8 mouse cellular contexts compared by ENCODE assay signal in the genomic region with DNA sequence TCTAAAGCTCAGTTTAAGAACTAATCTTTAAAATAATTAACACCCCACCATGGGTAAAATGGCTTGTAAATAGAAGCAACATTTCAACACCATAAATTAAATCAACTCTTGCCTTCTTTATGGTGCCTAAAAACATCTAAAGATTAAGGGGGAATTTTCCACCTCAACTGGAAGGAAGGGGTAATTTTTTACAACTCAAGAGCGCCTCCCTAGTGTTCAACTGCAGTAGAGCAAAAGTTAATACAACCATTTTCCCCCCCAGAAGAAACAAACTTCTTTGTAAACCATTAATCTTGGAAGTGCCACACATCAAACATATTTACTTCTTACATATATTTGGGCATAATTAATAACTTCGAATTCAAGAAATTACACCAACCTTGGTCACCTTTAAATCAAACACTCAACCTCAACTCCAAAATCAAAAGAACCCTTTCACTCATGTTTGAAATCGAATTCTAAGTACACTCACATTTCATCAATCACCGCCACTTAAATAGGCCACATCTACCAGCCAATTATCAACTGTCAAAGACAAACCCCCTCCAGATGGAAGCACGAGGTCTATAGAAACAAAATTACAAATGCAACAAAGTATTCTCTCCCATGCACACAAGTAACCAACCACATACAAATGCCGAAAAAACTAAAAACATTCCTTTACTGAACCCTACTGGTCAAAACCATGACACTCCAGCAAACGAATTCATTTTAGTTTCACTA. TPM values are rescaled to one million over a fixed set of nuclear protein-coding genes. Genes with fewer than 3 reads are reported as not detected.
DNase-seq lines count a peak whose midpoint lies in the region; ATAC-seq and TF ChIP-seq lines count a peak whose summit lies in the region.

No protein-coding gene starts in this region.

- no peak overlapping the region for H3K27ac ChIP-seq in liver, adult 2 months (replicated peaks; ENCODE audit: insufficient read depth, low read depth, low read length)
- H3K27ac ChIP-seq in limb, embryonic 12.5 days: peak overlapping the region; percentile 99; the same call in 1 of the 2 replicates
- no peak overlapping the region for H3K27ac ChIP-seq in neural tube, embryonic 14.5 days (ENCODE audit: low read depth, low read length)

- no peak for TF ChIP-seq POLR2A in liver, adult 2 months (IDR thresholded peaks at IDR 0.05; ENCODE audit: extremely low read depth, insufficient read depth, low read length)

- DNase-seq in CD4-positive, CD25-positive, alpha-beta regulatory T cell, adult 2 months (ENCODE audit: low read depth, low spot score): peak; percentile 49
- no peak for DNase-seq in liver, adult 2 months (ENCODE audit: extremely low read depth, low read depth, low spot score)
- DNase-seq in liver: no peak
- DNase-seq in cerebellum, postnatal 25 days: no peak
- DNase-seq in urinary bladder, postnatal 36 days (ENCODE audit: low spot score in 2 of 2): no peak

- no peaks in the 10 kb centered on the region for H3K9me3 ChIP-seq in limb, embryonic 12.5 days
- no peaks in the 10 kb centered on the region for H3K9me3 ChIP-seq in neural tube, embryonic 14.5 days (ENCODE audit: control insufficient read depth, low read length)

- H3K4me2 ChIP-seq in limb, embryonic 12.5 days: peak overlapping the region; percentile 50; the same call in 1 of the 2 replicates
- H3K4me2 ChIP-seq in neural tube, embryonic 14.5 days (ENCODE audit: low read depth, low read length): peak overlapping the region; percentile 81

- peaks cover 8% of the 10 kb centered on the region; the same call in 1 of the 2 replicates for H3K79me2 ChIP-seq in liver, adult 2 months (ENCODE audit: control insufficient read depth, insufficient read depth, low read length)

- peak overlapping the region; percentile 28; the same call in 1 of the 2 replicates for H3K4me3 ChIP-seq in liver, adult 2 months (ENCODE audit: insufficient read depth, low read depth, low read length)
- H3K4me3 ChIP-seq in limb, embryonic 12.5 days (replicated peaks): peak overlapping the region; percentile 69
- H3K4me3 ChIP-seq in neural tube, embryonic 14.5 days (ENCODE audit: low read depth, low read length): peak overlapping the region; percentile 64

- no peak overlapping the region for H3K9ac ChIP-seq in liver, adult 2 months (ENCODE audit: low read depth, low read length)
- H3K9ac ChIP-seq in limb, embryonic 12.5 days (replicated peaks): no peak overlapping the region
- H3K9ac ChIP-seq in neural tube, embryonic 14.5 days (replicated peaks; ENCODE audit: low read depth, low read length): no peak overlapping the region

- no peak for ATAC-seq in CD4-positive, CD25-positive, alpha-beta regulatory T cell, adult 4 months
- ATAC-seq in limb, embryonic 12.5 days (ENCODE audit: insufficient number of reproducible peaks, insufficient read depth, low FRiP score, low TSS enrichment, low read depth): no peak
- ATAC-seq in neural tube, embryonic 14.5 days (ENCODE audit: low read depth): no peak

- 84% methylated on average over 7 of the region's 7 CpGs for WGBS in liver, adult 2 months
- 75% methylated on average over 7 of the region's 7 CpGs for WGBS in limb, embryonic 12.5 days
- 73% methylated on average over 7 of the region's 7 CpGs for WGBS in neural tube, embryonic 14.5 days

- peaks cover 16% of the 10 kb centered on the region for H3K4me1 ChIP-seq in liver, adult 2 months (ENCODE audit: control insufficient read depth, insufficient read depth, low read length)
- peaks cover 3% of the 10 kb centered on the region; the same call in 1 of the 2 replicates for H3K4me1 ChIP-seq in limb, embryonic 12.5 days (replicated peaks)
- H3K4me1 ChIP-seq in neural tube, embryonic 14.5 days (ENCODE audit: control insufficient read depth, insufficient read depth, low read length): peaks cover 20% of the 10 kb centered on the region

- H3K27me3 ChIP-seq in liver, adult 2 months (ENCODE audit: control insufficient read depth, insufficient read depth, low read length): no peaks in the 10 kb centered on the region
- H3K27me3 ChIP-seq in limb, embryonic 12.5 days: no peaks in the 10 kb centered on the region
- no peaks in the 10 kb centered on the region for H3K27me3 ChIP-seq in neural tube, embryonic 14.5 days (ENCODE audit: control insufficient read depth, insufficient read depth, low read length)

- no peak for TF ChIP-seq CTCF in liver, adult 2 months (IDR thresholded peaks at IDR 0.05; ENCODE audit: low read depth, low read length)

- peaks cover 23% of the 10 kb centered on the region for H3K36me3 ChIP-seq in liver, adult 2 months (ENCODE audit: control insufficient read depth, insufficient read depth, low read length)
- peaks cover 18% of the 10 kb centered on the region for H3K36me3 ChIP-seq in limb, embryonic 12.5 days
- H3K36me3 ChIP-seq in neural tube, embryonic 14.5 days (ENCODE audit: control insufficient read depth, insufficient read depth, low read length): peaks cover 3% of the 10 kb centered on the region; the same call in 1 of the 2 replicates

RNA-seq across cellular contexts. Expression of a gene that starts 0.7 kb away (rescaled TPM):
- 100 to 1,000 TPM; 223 to 256 TPM for polyA plus RNA-seq in CD4-positive, CD25-positive, alpha-beta regulatory T cell, adult 4 months (2017; shearing (Covaris generic))
- total RNA-seq in liver, adult 2 months (2014; rRNA removed): 40.0 and 42.0 TPM in 2 replicates
- 16.9 and 20.1 TPM in 2 replicates for polyA plus RNA-seq in liver, adult 2 months (2012; rRNA removed)
- 66.8 and 70.3 TPM in 2 replicates for polyA plus RNA-seq in limb, embryonic 12.5 days (2016; fragmentation: Nextera tagmentation; extraction: Ambion mirVana)
- 41.8 and 45.5 TPM in 2 replicates for polyA plus RNA-seq in neural tube, embryonic 14.5 days (2014; fragmentation: Nextera tagmentation; extraction: Ambion mirVana)
